Mouse (Mus musculus) kidney, postnatal 14 days (tissue): ENCODE data around the gene Lrrtm4.
A peak's percentile ranks its signal among the peaks of the same experiment; 100 is the strongest.

Source experiments
- DNase-seq: peaks from one replicate; pipeline ENCODE4 v3.0.0; 2022; ENCODE audit warnings: mixed read lengths

Gene Lrrtm4

GRCm38 (mm10) chr6:80750769-80751168 is 732.1 kb downstream of the Lrrtm4 start:
- no peak for DNase-seq

DNA sequence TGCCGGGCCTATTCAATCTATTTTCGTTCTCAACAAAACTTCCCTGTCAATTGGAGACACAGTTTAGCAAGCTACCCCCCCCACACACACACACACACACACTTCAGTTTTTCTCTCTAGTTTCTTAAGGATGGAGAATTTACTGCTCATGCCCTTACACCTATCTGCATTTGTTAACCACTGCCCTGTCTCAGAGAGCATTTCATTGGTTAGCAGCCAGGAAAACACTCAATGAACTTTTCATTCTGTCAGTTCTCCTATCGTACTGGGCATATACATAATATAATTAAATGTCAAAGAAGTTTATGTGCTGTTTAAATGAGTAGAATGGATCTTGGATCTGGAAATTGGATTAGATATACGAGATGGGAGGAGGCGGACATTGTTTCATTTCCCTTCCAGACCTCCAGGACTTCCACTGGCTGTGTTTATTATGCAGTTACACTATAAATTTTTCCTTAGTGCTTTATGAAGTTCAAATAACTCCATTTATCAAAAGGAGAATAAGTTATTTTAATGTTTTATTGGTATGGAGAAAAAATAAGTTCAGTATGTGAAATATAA is 742.0 kb downstream of the Lrrtm4 start:
- no peak for DNase-seq

- DNase-seq = peak; percentile 6
Observed at GRCm38 (mm10) chr6:80786282-80786681, 767.6 kb downstream of the Lrrtm4 start.

DNA sequence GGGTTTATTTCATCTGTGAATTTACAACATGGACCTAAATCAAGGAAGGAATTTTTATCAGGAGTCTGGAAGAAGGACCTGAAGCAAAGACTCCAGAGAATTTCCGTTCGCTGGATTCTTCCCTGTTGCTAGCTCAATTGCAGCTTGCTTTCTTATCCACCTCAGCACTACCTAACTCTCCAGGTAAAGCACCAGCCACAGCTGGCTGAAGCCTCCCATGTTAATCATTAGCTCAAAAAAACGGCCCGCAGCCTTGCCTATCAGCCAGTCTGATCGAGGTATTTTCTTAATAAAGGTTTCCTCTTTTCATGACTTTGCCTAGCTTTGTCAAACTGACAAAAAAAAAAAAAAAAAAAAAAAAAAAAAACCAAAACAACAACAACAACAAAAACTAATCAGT is 805.1 kb downstream of the Lrrtm4 start:
- peak; percentile 21 for DNase-seq

GRCm38 (mm10) chr6:80839784-80840183 is 821.1 kb downstream of the Lrrtm4 start:
- no peak for DNase-seq

DNA sequence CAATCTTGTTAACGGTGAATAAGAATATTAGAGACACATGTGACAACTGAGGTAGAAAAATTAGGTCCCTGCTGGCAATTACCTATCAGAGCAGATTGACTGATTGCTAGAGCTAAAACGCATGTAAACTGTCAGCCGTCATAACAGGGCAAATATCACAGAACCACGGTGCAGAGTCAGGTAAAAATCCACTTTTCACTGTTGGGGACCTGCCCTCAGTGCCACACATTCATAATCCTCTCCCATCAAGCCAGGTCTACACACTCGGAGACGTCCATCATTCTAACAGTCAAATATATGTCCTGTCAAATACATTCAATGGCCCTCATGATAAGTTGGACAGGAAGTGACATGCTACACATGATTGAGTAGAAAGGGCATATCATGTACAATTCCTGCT is 826.6 kb downstream of the Lrrtm4 start:
- no peak for DNase-seq

DNA sequence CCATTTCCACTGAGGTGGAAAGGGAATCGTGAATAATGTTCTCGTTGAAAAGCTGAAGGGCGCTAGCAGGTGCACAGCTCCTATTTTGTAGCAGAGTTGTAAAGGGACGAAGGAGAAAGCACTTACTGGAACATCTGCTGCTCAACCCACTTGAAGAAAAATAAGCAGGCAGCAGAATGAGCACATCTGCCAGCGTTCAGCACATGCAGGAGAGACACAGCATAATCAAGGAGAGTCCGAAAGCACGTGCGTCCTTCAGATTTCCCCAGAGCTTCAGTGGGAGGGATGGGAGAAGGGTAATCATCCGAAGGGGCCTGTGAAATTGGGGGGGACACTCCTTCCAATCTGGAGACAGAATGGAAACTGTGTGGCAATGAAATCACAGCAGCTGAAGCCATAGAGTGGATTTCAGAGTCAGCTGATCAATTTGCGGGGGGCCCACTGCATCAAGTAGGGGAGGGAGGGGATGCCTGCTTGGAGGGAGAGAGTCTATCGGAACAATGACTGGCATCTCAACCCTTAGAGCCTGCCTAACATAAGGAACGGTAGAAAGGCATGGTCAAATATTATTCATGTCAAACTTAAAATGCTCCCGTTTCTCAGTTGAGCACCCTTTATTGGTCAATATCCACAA is 838.4 kb downstream of the Lrrtm4 start:
- no peak for DNase-seq
